Mouse (Mus musculus) heart, postnatal 0 days (tissue): ENCODE results near the gene Osbpl8. TPM values are rescaled to one million over a fixed set of nuclear protein-coding genes. Genes with fewer than 3 reads are reported as not detected.

Experiments
- ATAC-seq: fragments of 200-750 bp; cut with Nextera tagmentation; 2 replicates; pipeline ENCODE4 v1.8.0; 2017; ENCODE audit warnings: low read depth, moderate number of reproducible peaks, moderate library complexity; ENCODE audit not compliant: insufficient read depth
- DNase-seq: peaks from one replicate; pipeline ENCODE4 v3.0.0-alpha.2; 2016; ENCODE audit warnings: low spot score
- H3K27ac ChIP-seq: fragments of 300-500 bp; sonication (generic); 2 replicates; pipeline ENCODE4 v1.5.1; 2014; ENCODE audit warnings: low read depth, mild to moderate bottlenecking
- H3K27me3 ChIP-seq: fragments of 300-500 bp; sonication (generic); 2 replicates; pipeline ENCODE4 v1.6.1; 2014; ENCODE audit warnings: low read length, mixed read lengths; ENCODE audit not compliant: control insufficient read depth, insufficient read depth
- H3K36me3 ChIP-seq: fragments of 300-500 bp; sonication (generic); replicated peaks from 2 replicates; pipeline ENCODE4 v1.6.1; 2014; ENCODE audit warnings: low read length, mixed read lengths; ENCODE audit not compliant: control insufficient read depth, insufficient read depth
- H3K4me1 ChIP-seq: fragments of 300-500 bp; sonication (generic); 2 replicates; pipeline ENCODE4 v1.6.1; 2014; ENCODE audit warnings: antibody characterized with exemption; ENCODE audit not compliant: control insufficient read depth, insufficient read depth
- H3K4me2 ChIP-seq: fragments of 300-500 bp; sonication (generic); 2 replicates; pipeline ENCODE4 v1.6.1; 2014; ENCODE audit warnings: low read depth, mild to moderate bottlenecking, low read length, moderate library complexity
- H3K4me3 ChIP-seq: fragments of 300-500 bp; sonication (generic); 2 replicates; pipeline ENCODE4 v1.5.1; 2014; ENCODE audit warnings: low read depth, low read length
- H3K9ac ChIP-seq: fragments of 300-500 bp; sonication (generic); replicated peaks from 2 replicates; pipeline ENCODE4 v1.6.1; 2014; ENCODE audit warnings: low read depth, low read length, mixed read lengths
- H3K9me3 ChIP-seq: fragments of 300-500 bp; sonication (generic); replicated peaks from 2 replicates; pipeline ENCODE4 v1.6.1; 2016; ENCODE audit warnings: low read length; ENCODE audit not compliant: control insufficient read depth
- CTCF ChIP-seq: IDR thresholded peaks from 2 replicates; pipeline ENCODE4 v1.5.1; 2016; ENCODE audit warnings: antibody characterized with exemption, control low read depth, low read depth
- EP300 ChIP-seq: IDR thresholded peaks from 2 replicates; pipeline ENCODE4 v1.6.1; 2016; ENCODE audit warnings: antibody characterized with exemption, low read depth
- WGBS: fragments of 180-500 bp; shearing (Covaris S2); extraction: QIAGEN DNeasy Blood & Tissue Kit; methylation state at CpG from one replicate; pipeline ENCODE4 v1.1.7; 2014; 5-methylcytosine and 5-hydroxymethylcytosine counted together
- polyA plus RNA-seq: library from polyadenylated mRNA; unstranded; fragments of >200 nt; fragmentation: Nextera tagmentation; extraction: Ambion mirVana; gene quantifications from 2 replicates; pipeline ENCODE4 v1.2.1, GENCODE M21; 2015
- total RNA-seq: library from RNA; depleted of rRNA; stranded (reverse); fragments of >200 nt; gene quantifications from 2 replicates; pipeline ENCODE4 v1.2.3, GENCODE M21; 2014; ENCODE audit warnings: low replicate concordance

The Osbpl8 gene
- total and polyA plus RNA-seq, 2 experiments from 2014 or later, result 30.8 to 110 TPM

- TF ChIP-seq CTCF (no peak), EP300 (no peak)
- 84% methylated on average over 13 of the region's 13 CpGs for WGBS
Observed at GRCm38 (mm10) chr10:111308850-111309501, 144.4 kb downstream of the Osbpl8 start.

DNA sequence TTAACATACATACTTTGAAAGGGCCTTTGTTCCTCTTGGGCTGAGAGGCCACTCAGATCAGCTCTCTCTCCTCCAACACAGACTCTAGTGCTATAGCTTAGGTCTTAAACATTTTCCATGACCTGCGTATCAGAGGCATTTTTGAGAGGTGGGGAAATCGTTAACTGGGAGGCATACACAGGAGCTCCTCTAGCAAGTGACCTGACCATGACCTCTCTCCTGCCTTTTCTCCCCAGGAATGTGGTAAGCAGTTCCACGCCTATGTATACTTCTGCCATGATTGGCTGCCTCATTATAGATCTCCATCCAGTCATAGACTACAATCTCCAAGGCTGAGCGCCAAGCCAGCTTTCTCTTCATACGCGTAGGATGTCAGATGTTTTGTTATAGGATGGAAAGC is 148.7 kb downstream of the Osbpl8 start:
- WGBS, result 49% methylated on average over 6 of the region's 6 CpGs
- DNase-seq (no peak), ATAC-seq (no peak)
- Histone ChIP-seq H3K9ac (no peak overlapping the region), H3K4me3 (no peak overlapping the region), H3K27me3 (no peaks in the 10 kb centered on the region), H3K4me2 (no peak overlapping the region), H3K4me1 (no peaks in the 10 kb centered on the region), H3K9me3 (no peaks in the 10 kb centered on the region), H3K36me3 (no peaks in the 10 kb centered on the region), H3K27ac (no peak overlapping the region)
- TF ChIP-seq CTCF (no peak), EP300 (no peak)

More at GRCm38 (mm10) chr10:111308850-111309501, 144.4 kb downstream of the Osbpl8 start:
- no peaks in the 10 kb centered on the region for H3K9me3 ChIP-seq
- H3K27me3 ChIP-seq, result no peaks in the 10 kb centered on the region
- H3K4me1 ChIP-seq, result no peaks in the 10 kb centered on the region
- no peaks in the 10 kb centered on the region for H3K36me3 ChIP-seq
- no peak overlapping the region for H3K27ac ChIP-seq
- H3K4me2 ChIP-seq, result no peak overlapping the region
- no peak for ATAC-seq
- H3K4me3 ChIP-seq, result no peak overlapping the region
- no peak overlapping the region for H3K9ac ChIP-seq
- no peak for DNase-seq

- Histone ChIP-seq H3K4me3 (no peak overlapping the region), H3K9me3 (no peaks in the 10 kb centered on the region), H3K4me2 (no peak overlapping the region), H3K4me1 (no peaks in the 10 kb centered on the region), H3K9ac (no peak overlapping the region), H3K36me3 (no peaks in the 10 kb centered on the region), H3K27me3 (no peaks in the 10 kb centered on the region), H3K27ac (no peak overlapping the region)
- WGBS, result 74% methylated on average over 10 of the region's 10 CpGs
- TF ChIP-seq EP300, result no peak
- no peak for TF ChIP-seq CTCF
- no peak for ATAC-seq
- DNase-seq, result no peak
Observed at GRCm38 (mm10) chr10:111314636-111315395, 150.3 kb downstream of the Osbpl8 start.

GRCm38 (mm10) chr10:111315940-111316339 is 151.4 kb downstream of the Osbpl8 start:
- DNase-seq, result no peak
- H3K4me2 ChIP-seq, result no peak overlapping the region
- TF ChIP-seq CTCF (no peak), EP300 (no peak)
- WGBS, result 74% methylated on average over 3 of the region's 3 CpGs
- no peaks in the 10 kb centered on the region for H3K4me1 ChIP-seq
- no peak overlapping the region for H3K9ac ChIP-seq
- H3K27ac ChIP-seq, result no peak overlapping the region
- no peak for ATAC-seq
- H3K9me3 ChIP-seq, result no peaks in the 10 kb centered on the region
- no peaks in the 10 kb centered on the region for H3K27me3 ChIP-seq
- H3K36me3 ChIP-seq, result no peaks in the 10 kb centered on the region
- no peak overlapping the region for H3K4me3 ChIP-seq

DNA sequence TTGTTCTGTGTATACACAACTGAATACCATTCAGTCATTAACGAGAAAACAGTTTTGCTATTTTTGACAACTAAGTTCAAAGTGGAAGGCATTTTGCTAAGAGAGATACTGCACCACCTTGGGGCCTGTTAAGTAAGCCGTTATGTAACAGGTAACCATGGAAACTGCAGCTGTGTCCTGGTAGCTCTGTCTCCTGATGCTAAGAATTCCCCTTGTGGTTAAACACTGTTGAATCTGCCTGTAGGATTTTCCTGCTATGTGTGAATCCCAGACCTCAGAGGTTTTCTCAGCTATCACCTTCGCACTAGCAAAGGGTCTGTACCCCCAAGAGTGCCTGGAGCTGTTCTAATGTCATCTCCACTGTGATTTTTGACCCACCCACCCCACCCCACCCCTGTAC is 153.5 kb downstream of the Osbpl8 start:
- TF ChIP-seq EP300 (no peak), CTCF (no peak)
- Histone ChIP-seq H3K4me2 (no peak overlapping the region), H3K27ac (no peak overlapping the region), H3K36me3 (no peaks in the 10 kb centered on the region), H3K9me3 (no peaks in the 10 kb centered on the region), H3K4me1 (no peaks in the 10 kb centered on the region), H3K4me3 (no peak overlapping the region), H3K9ac (no peak overlapping the region), H3K27me3 (no peaks in the 10 kb centered on the region)
- no peak for ATAC-seq
- WGBS, result 70% methylated on average over 3 of the region's 3 CpGs
- DNase-seq, result no peak
